Mouse (Mus musculus) myocyte (in vitro differentiated cells): ENCODE measurements at regions not wholly inside any gene's neighbourhood (a gene's known extent, or its start where the extent isn't known, plus 50 kb on each side); places are given as distances from the start of the nearest gene placed in this dataset.

ENCODE experiments used
- CEBPB ChIP-seq: IDR thresholded peaks from 2 replicates; pipeline ENCODE4 v1.6.1; 2011; ENCODE audit warnings: mild to moderate bottlenecking, moderate library complexity; ENCODE audit not compliant: poor library complexity, insufficient read depth, severe bottlenecking
- E2F4 ChIP-seq: IDR thresholded peaks from one replicate; pipeline ENCODE4 v1.6.1; 2011; ENCODE audit warnings: mild to moderate bottlenecking, control low read depth, moderate library complexity; ENCODE audit not compliant: insufficient read depth
- MAX ChIP-seq: IDR thresholded peaks from one replicate; pipeline ENCODE4 v1.6.1; 2011; ENCODE audit warnings: low read depth, mild to moderate bottlenecking, control low read depth
- SRF ChIP-seq: IDR thresholded peaks from one replicate; pipeline ENCODE4 v1.6.1; 2011; ENCODE audit warnings: low read depth; ENCODE audit not compliant: control insufficient read depth, insufficient read length
- TCF12 ChIP-seq: IDR thresholded peaks from one replicate; pipeline ENCODE4 v1.6.1; 2011; ENCODE audit warnings: mild to moderate bottlenecking, control low read depth; ENCODE audit not compliant: poor library complexity, insufficient read depth, severe bottlenecking
- TCF3 ChIP-seq: IDR thresholded peaks from one replicate; pipeline ENCODE4 v1.6.1; 2011; ENCODE audit warnings: low read depth, control low read depth; ENCODE audit not compliant: insufficient read length

DNA sequence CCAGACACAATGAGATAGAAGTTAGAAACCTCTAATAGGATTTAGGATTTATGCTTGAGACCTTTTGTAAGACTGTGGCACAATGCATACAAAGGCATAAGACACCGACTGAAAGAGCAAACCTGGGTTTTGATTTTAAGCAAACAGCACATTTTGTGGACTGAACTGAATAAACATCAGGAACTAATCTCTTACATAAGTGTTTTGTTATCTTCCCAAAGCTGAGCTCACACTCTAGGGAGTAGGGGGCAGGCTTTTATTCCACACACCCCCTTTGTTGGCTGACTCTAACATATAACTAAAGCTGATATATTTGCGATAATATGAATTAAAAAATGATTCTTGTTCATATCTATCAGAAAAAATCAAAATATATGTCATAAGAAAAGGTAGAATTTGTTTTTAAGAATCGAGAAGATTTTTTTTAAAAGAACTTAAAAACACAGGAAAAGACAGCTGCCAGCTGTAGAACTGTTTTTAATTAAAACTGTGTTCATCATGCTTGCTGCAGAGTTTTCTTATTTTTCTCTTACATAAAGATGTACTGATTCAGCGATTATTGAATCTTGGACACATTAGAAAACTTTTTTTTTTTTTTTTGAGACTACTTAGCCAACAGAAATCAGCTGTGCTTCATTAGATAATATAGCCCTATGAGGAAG, 56.2 kb upstream of the Dcn start:
- no peak for TF ChIP-seq CEBPB
- no peak for TF ChIP-seq TCF3
- TF ChIP-seq SRF = no peak
- no peak for TF ChIP-seq TCF12
- TF ChIP-seq MAX = no peak
- no peak for TF ChIP-seq E2F4
